Mouse (Mus musculus): ENCODE data around the gene Tbc1d22a. TPM values are rescaled to one million over a fixed set of nuclear protein-coding genes. Genes with fewer than 3 reads are reported as not detected.
A peak's percentile ranks its signal among the peaks of the same experiment; 100 is the strongest.
"Not testable (repeated sequence)": the region's sequence is repeated elsewhere in the genome, so short reads cannot be mapped to it uniquely, and the experiment has no call there.

Gene Tbc1d22a
- polyA plus RNA-seq, 1 experiment: 31.7 TPM

- no peak overlapping the region for H3K4me3 ChIP-seq (ENCODE audit: insufficient read depth, low read depth, low read length)
- peak; percentile 51 for DNase-seq
- WGBS: 50% methylated on average over 3 of the region's 3 CpGs
- H3K27me3 ChIP-seq (replicated peaks; ENCODE audit: control insufficient read depth, insufficient read depth, low read length): no peaks in the 10 kb centered on the region
- no peak for TF ChIP-seq POLR2A (IDR thresholded peaks at IDR 0.05; ENCODE audit: low read depth, low read length)
- no peak overlapping the region for H3K27ac ChIP-seq (ENCODE audit: insufficient read depth, low read depth, low read length)
- H3K36me3 ChIP-seq (ENCODE audit: control insufficient read depth, insufficient read depth, low read length): no peaks in the 10 kb centered on the region
- H3K4me1 ChIP-seq (ENCODE audit: control insufficient read depth, insufficient read depth, low read length): peaks cover 21% of the 10 kb centered on the region
Observed at GRCm38 (mm10) chr15:86186686-86187085, 27.6 kb upstream of the Tbc1d22a start.

GRCm38 (mm10) chr15:86188186-86188585 is 26.1 kb upstream of the Tbc1d22a start:
- no peaks in the 10 kb centered on the region for H3K27me3 ChIP-seq (replicated peaks; ENCODE audit: control insufficient read depth, insufficient read depth, low read length)

GRCm38 (mm10) chr15:86188746-86189470 is 25.4 kb upstream of the Tbc1d22a start:
- 15% methylated on average over 10 of the region's 10 CpGs for WGBS
- Histone ChIP-seq H3K27me3 (replicated peaks; ENCODE audit: control insufficient read depth, insufficient read depth, low read length) (no peaks in the 10 kb centered on the region), H3K27ac (ENCODE audit: insufficient read depth, low read depth, low read length) (peak overlapping the region; percentile 81), H3K4me3 (ENCODE audit: insufficient read depth, low read depth, low read length) (no peak overlapping the region), H3K4me1 (ENCODE audit: control insufficient read depth, insufficient read depth, low read length) (peaks cover 21% of the 10 kb centered on the region), H3K36me3 (ENCODE audit: control insufficient read depth, insufficient read depth, low read length) (no peaks in the 10 kb centered on the region)
- TF ChIP-seq POLR2A (IDR thresholded peaks at IDR 0.05; ENCODE audit: low read depth, low read length) (no peak), CTCF (conservative IDR thresholded peaks at IDR 0.05; ENCODE audit: insufficient read depth, insufficient read length, low read depth, low read length) (no peak)
- peak; percentile 98 for DNase-seq

More at GRCm38 (mm10) chr15:86188186-86188585, 26.1 kb upstream of the Tbc1d22a start:
- Histone ChIP-seq H3K4me1 (ENCODE audit: control insufficient read depth, insufficient read depth, low read length) (peaks cover 21% of the 10 kb centered on the region), H3K36me3 (ENCODE audit: control insufficient read depth, insufficient read depth, low read length) (no peaks in the 10 kb centered on the region), H3K27ac (ENCODE audit: insufficient read depth, low read depth, low read length) (peak overlapping the region; percentile 81), H3K4me3 (ENCODE audit: insufficient read depth, low read depth, low read length) (no peak overlapping the region)
- 51% methylated on average over 5 of the region's 5 CpGs for WGBS
- peak; percentile 81 for DNase-seq
- TF ChIP-seq CTCF (conservative IDR thresholded peaks at IDR 0.05; ENCODE audit: insufficient read depth, insufficient read length, low read depth, low read length) (no peak), POLR2A (IDR thresholded peaks at IDR 0.05; ENCODE audit: low read depth, low read length) (no peak)

GRCm38 (mm10) chr15:86190387-86190786 is 23.9 kb upstream of the Tbc1d22a start:
- Histone ChIP-seq H3K4me1 (ENCODE audit: control insufficient read depth, insufficient read depth, low read length) (peaks cover 21% of the 10 kb centered on the region), H3K36me3 (ENCODE audit: control insufficient read depth, insufficient read depth, low read length) (no peaks in the 10 kb centered on the region), H3K27ac (ENCODE audit: insufficient read depth, low read depth, low read length) (no peak overlapping the region), H3K4me3 (ENCODE audit: insufficient read depth, low read depth, low read length) (no peak overlapping the region), H3K27me3 (replicated peaks; ENCODE audit: control insufficient read depth, insufficient read depth, low read length) (no peaks in the 10 kb centered on the region)
- WGBS: 70% methylated on average over 3 of the region's 3 CpGs
- no peak for DNase-seq
- no peak for TF ChIP-seq CTCF (conservative IDR thresholded peaks at IDR 0.05; ENCODE audit: insufficient read depth, insufficient read length, low read depth, low read length)
- TF ChIP-seq POLR2A (IDR thresholded peaks at IDR 0.05; ENCODE audit: low read depth, low read length): no peak

- no peak for DNase-seq
Observed at GRCm38 (mm10) chr15:86191505-86191904, 22.8 kb upstream of the Tbc1d22a start.

GRCm38 (mm10) chr15:86191933-86192332 is 22.3 kb upstream of the Tbc1d22a start:
- Histone ChIP-seq H3K36me3 (ENCODE audit: control insufficient read depth, insufficient read depth, low read length) (no peaks in the 10 kb centered on the region), H3K4me3 (ENCODE audit: insufficient read depth, low read depth, low read length) (no peak overlapping the region), H3K27ac (ENCODE audit: insufficient read depth, low read depth, low read length) (no peak overlapping the region), H3K27me3 (replicated peaks; ENCODE audit: control insufficient read depth, insufficient read depth, low read length) (no peaks in the 10 kb centered on the region), H3K4me1 (ENCODE audit: control insufficient read depth, insufficient read depth, low read length) (peaks cover 17% of the 10 kb centered on the region)
- 60% methylated on average over 3 of the region's 3 CpGs for WGBS
- TF ChIP-seq POLR2A (IDR thresholded peaks at IDR 0.05; ENCODE audit: low read depth, low read length) (no peak), CTCF (conservative IDR thresholded peaks at IDR 0.05; ENCODE audit: insufficient read depth, insufficient read length, low read depth, low read length) (no peak)
- no peak for DNase-seq

More at GRCm38 (mm10) chr15:86191505-86191904, 22.8 kb upstream of the Tbc1d22a start:
- no peak for TF ChIP-seq POLR2A (IDR thresholded peaks at IDR 0.05; ENCODE audit: low read depth, low read length)
- TF ChIP-seq CTCF (conservative IDR thresholded peaks at IDR 0.05; ENCODE audit: insufficient read depth, insufficient read length, low read depth, low read length): no peak
- Histone ChIP-seq H3K4me3 (ENCODE audit: insufficient read depth, low read depth, low read length) (no peak overlapping the region), H3K4me1 (ENCODE audit: control insufficient read depth, insufficient read depth, low read length) (peaks cover 17% of the 10 kb centered on the region), H3K27me3 (replicated peaks; ENCODE audit: control insufficient read depth, insufficient read depth, low read length) (no peaks in the 10 kb centered on the region), H3K27ac (ENCODE audit: insufficient read depth, low read depth, low read length) (no peak overlapping the region), H3K36me3 (ENCODE audit: control insufficient read depth, insufficient read depth, low read length) (no peaks in the 10 kb centered on the region)
- WGBS: 57% methylated on average over 1 of the region's 1 CpGs

- not testable (repeated sequence) for H3K36me3 ChIP-seq (ENCODE audit: control insufficient read depth, insufficient read depth, low read length); H3K4me1 ChIP-seq (ENCODE audit: control insufficient read depth, insufficient read depth, low read length); H3K27ac ChIP-seq (ENCODE audit: insufficient read depth, low read depth, low read length); H3K27me3 ChIP-seq (replicated peaks; ENCODE audit: control insufficient read depth, insufficient read depth, low read length); H3K4me3 ChIP-seq (ENCODE audit: insufficient read depth, low read depth, low read length); DNase-seq
- 83% methylated on average over 55 of the region's 55 CpGs for WGBS
Observed at GRCm38 (mm10) chr15:86194676-86195453, 19.4 kb upstream of the Tbc1d22a start.

Data from kidney, adult 2 months (tissue).